Mouse (Mus musculus) monocyte, adult 2 months (primary cell): ENCODE results near the gene Adamts14.

Source experiments
- DNase-seq, 2 experiments: peaks; one replicate each; pipeline ENCODE4 v3.0.0; 2022; ENCODE audit warnings: low spot score in 2 of 2, low read depth in 1 of 2

Adamts14 gene

GRCm38 (mm10) chr10:61187001-61187400 is 86.2 kb downstream of the Adamts14 start:
- DNase-seq = no peak

- no peak for DNase-seq
Observed at GRCm38 (mm10) chr10:61179927-61180326, 93.3 kb downstream of the Adamts14 start.

GRCm38 (mm10) chr10:61178687-61179086 is 94.6 kb downstream of the Adamts14 start:
- no peak for DNase-seq

- DNase-seq = no peak
Observed at GRCm38 (mm10) chr10:61177751-61178150, 95.5 kb downstream of the Adamts14 start.

- no peak for DNase-seq
Observed at GRCm38 (mm10) chr10:61176221-61176790, 96.9 kb downstream of the Adamts14 start.

- peak in 1 of 2 experiments; percentile 18 for DNase-seq
Observed at GRCm38 (mm10) chr10:61175442-61176204, 97.6 kb downstream of the Adamts14 start.

GRCm38 (mm10) chr10:61174711-61175441 is 98.4 kb downstream of the Adamts14 start:
- no peak for DNase-seq

- DNase-seq = no peak
Observed at GRCm38 (mm10) chr10:61172496-61172895, 100.7 kb downstream of the Adamts14 start.

- no peak for DNase-seq
Observed at GRCm38 (mm10) chr10:61171654-61172053, 101.6 kb downstream of the Adamts14 start, which contains the start of gene Tbata. Gene Tbata (plus strand): TSS chr10:61171954.

- no peak for DNase-seq
Observed at GRCm38 (mm10) chr10:61168393-61168792, 104.8 kb downstream of the Adamts14 start.

GRCm38 (mm10) chr10:61167333-61168096 is 105.7 kb downstream of the Adamts14 start:
- DNase-seq = no peak

- no peak for DNase-seq
Observed at GRCm38 (mm10) chr10:61162366-61162765, 110.9 kb downstream of the Adamts14 start.

- DNase-seq = no peak
Observed at GRCm38 (mm10) chr10:61160671-61161070, 112.6 kb downstream of the Adamts14 start.

- DNase-seq = no peak
Observed at GRCm38 (mm10) chr10:61160089-61160488, 113.1 kb downstream of the Adamts14 start.

- DNase-seq = no peak
Observed at GRCm38 (mm10) chr10:61158594-61158993, 114.6 kb downstream of the Adamts14 start.

GRCm38 (mm10) chr10:61156453-61156852 is 116.8 kb downstream of the Adamts14 start:
- no peak for DNase-seq

- DNase-seq = no peak
Observed at GRCm38 (mm10) chr10:61155611-61156010, 117.6 kb downstream of the Adamts14 start.

GRCm38 (mm10) chr10:61152131-61152530 is 121.1 kb downstream of the Adamts14 start:
- DNase-seq = no peak

GRCm38 (mm10) chr10:61150616-61151015 is 122.6 kb downstream of the Adamts14 start:
- no peak for DNase-seq

- DNase-seq = no peak
Observed at GRCm38 (mm10) chr10:61149476-61149875, 123.8 kb downstream of the Adamts14 start.
